Mouse (Mus musculus) brain, embryonic 14.5 days (tissue): ENCODE data around the gene Olfr56.

Source experiments
- CTCF ChIP-seq: fragments of 200-500 bp; IDR thresholded peaks from 2 replicates; pipeline ENCODE4 v1.5.1; 2012; ENCODE audit warnings: inconsistent platforms, mild to moderate bottlenecking, moderate library complexity, borderline replicate concordance; ENCODE audit not compliant: insufficient read depth, insufficient read length; ENCODE audit errors: extremely low read depth
- POLR2A ChIP-seq: fragments of 200-500 bp; IDR thresholded peaks from 2 replicates; pipeline ENCODE4 v1.6.1; 2012; ENCODE audit warnings: mild to moderate bottlenecking, inconsistent platforms, borderline replicate concordance; ENCODE audit not compliant: poor library complexity, insufficient read depth, insufficient read length, severe bottlenecking; ENCODE audit errors: extremely low read depth

- TF ChIP-seq CTCF (no peak), POLR2A (no peak)
These were observed 134.0 kb downstream of the Olfr56 start for GRCm38 (mm10) chr11:49112624-49113219.
